Mouse (Mus musculus) forebrain, embryonic 16.5 days (tissue): ENCODE measurements around the gene Akr1b8. TPM values are rescaled to one million over a fixed set of nuclear protein-coding genes. Genes with fewer than 3 reads are reported as not detected.
"Not testable (repeated sequence)": the region's sequence is repeated elsewhere in the genome, so short reads cannot be mapped to it uniquely, and the experiment has no call there.

Experiments used
- ATAC-seq: fragments of 200-750 bp; cut with Nextera tagmentation; 2 replicates; pipeline ENCODE4 v1.8.0; 2017; ENCODE audit warnings: mild to moderate bottlenecking, moderate library complexity
- H3K27ac ChIP-seq: fragments of 300-500 bp; sonication (generic); 2 replicates; pipeline ENCODE4 v1.5.1; 2014; ENCODE audit warnings: low read length, control low read depth
- H3K27me3 ChIP-seq: fragments of 300-500 bp; sonication (generic); replicated peaks from 2 replicates; pipeline ENCODE4 v1.6.1; 2014; ENCODE audit warnings: low read length; ENCODE audit not compliant: control insufficient read depth, insufficient read depth
- H3K36me3 ChIP-seq: fragments of 300-500 bp; sonication (generic); 2 replicates; pipeline ENCODE4 v1.6.1; 2014; ENCODE audit not compliant: control insufficient read depth, insufficient read depth
- H3K4me1 ChIP-seq: fragments of 300-500 bp; sonication (generic); replicated peaks from 2 replicates; pipeline ENCODE4 v1.6.1; 2014; ENCODE audit warnings: low read length; ENCODE audit not compliant: control insufficient read depth, insufficient read depth
- H3K4me2 ChIP-seq: fragments of 300-500 bp; sonication (generic); 2 replicates; pipeline ENCODE4 v1.6.1; 2014; ENCODE audit warnings: mild to moderate bottlenecking, low read length, control low read depth
- H3K4me3 ChIP-seq: fragments of 300-500 bp; sonication (generic); replicated peaks from 2 replicates; pipeline ENCODE4 v1.5.1; 2014; ENCODE audit warnings: mild to moderate bottlenecking, low read length, control low read depth
- H3K9ac ChIP-seq: fragments of 300-500 bp; sonication (generic); replicated peaks from 2 replicates; pipeline ENCODE4 v1.6.1; 2014; ENCODE audit warnings: low read depth, low read length, control low read depth
- H3K9me3 ChIP-seq: fragments of 300-500 bp; sonication (generic); 2 replicates; pipeline ENCODE4 v1.6.1; 2016; ENCODE audit warnings: low read length; ENCODE audit not compliant: control insufficient read depth
- WGBS: fragments of 180-500 bp; shearing (Covaris S2); extraction: QIAGEN DNeasy Blood & Tissue Kit; methylation state at CpG from one replicate; pipeline ENCODE4 v1.1.7; 2014; 5-methylcytosine and 5-hydroxymethylcytosine counted together
- polyA plus RNA-seq: library from polyadenylated mRNA; unstranded; fragments of >200 nt; fragmentation: Nextera tagmentation; extraction: Ambion mirVana; gene quantifications from 2 replicates; pipeline ENCODE4 v1.2.1, GENCODE M21; 2015

Akr1b8 gene
- polyA plus RNA-seq, 1 experiment from 2014 or later: 2.2 TPM

GRCm38 (mm10) chr6:34412688-34413087 lies 58.8 kb downstream of the Akr1b8 start:
- no peak overlapping the region for H3K9ac ChIP-seq
- H3K27ac ChIP-seq: no peak overlapping the region
- H3K27me3 ChIP-seq: no peaks in the 10 kb centered on the region
- no peak for ATAC-seq
- H3K4me2 ChIP-seq: no peak overlapping the region
- no peaks in the 10 kb centered on the region for H3K36me3 ChIP-seq
- 72% methylated on average over 1 of the region's 1 CpGs for WGBS
- H3K4me3 ChIP-seq: no peak overlapping the region
- no peaks in the 10 kb centered on the region for H3K4me1 ChIP-seq
- no peaks in the 10 kb centered on the region for H3K9me3 ChIP-seq

- H3K4me2 ChIP-seq, H3K4me1 ChIP-seq, H3K4me3 ChIP-seq, ATAC-seq, H3K36me3 ChIP-seq, H3K27me3 ChIP-seq, H3K27ac ChIP-seq, H3K9ac ChIP-seq, H3K9me3 ChIP-seq: not testable (repeated sequence)
- 88% methylated on average over 1 of the region's 1 CpGs for WGBS
Observed at GRCm38 (mm10) chr6:34413386-34413785, 59.5 kb downstream of the Akr1b8 start.

- 100% methylated on average over 2 of the region's 2 CpGs for WGBS
- H3K4me3 ChIP-seq: no peak overlapping the region
- no peaks in the 10 kb centered on the region for H3K36me3 ChIP-seq
- H3K4me2 ChIP-seq: no peak overlapping the region
- no peak overlapping the region for H3K27ac ChIP-seq
- H3K4me1 ChIP-seq: no peaks in the 10 kb centered on the region
- no peak for ATAC-seq
- H3K9ac ChIP-seq: no peak overlapping the region
- no peaks in the 10 kb centered on the region for H3K27me3 ChIP-seq
- no peaks in the 10 kb centered on the region for H3K9me3 ChIP-seq
Observed at GRCm38 (mm10) chr6:34416521-34416920, 62.6 kb downstream of the Akr1b8 start.

Other genes starting within 250 kb of the Akr1b8 start
- 49.0 and 52.7 TPM in 2 replicates for gene Slc35b4, start 177.0 kb upstream of the Akr1b8 start, polyA plus RNA-seq
- gene Akr1b3, start 36.6 kb upstream of the Akr1b8 start, polyA plus RNA-seq: 80.7 and 91.3 TPM in 2 replicates
- gene Akr1b10, start 30.1 kb downstream of the Akr1b8 start, polyA plus RNA-seq: 6.1 and 6.2 TPM in 2 replicates
- not detected in 2 replicates for gene Akr1b7, start 58.2 kb downstream of the Akr1b8 start, polyA plus RNA-seq
- 64.2 and 68.2 TPM in 2 replicates for gene Bpgm, start 122.1 kb downstream of the Akr1b8 start, polyA plus RNA-seq
- 56.8 and 58.5 TPM in 2 replicates for gene Cald1, start 244.4 kb downstream of the Akr1b8 start, polyA plus RNA-seq